Mouse (Mus musculus): ENCODE measurements at regions not wholly inside any gene's neighbourhood (a gene's known extent, or its start where the extent isn't known, plus 50 kb on each side); places are given as distances from the start of the nearest gene placed in this dataset.

GRCm38 (mm10) chr12:35742729-35743128 is 182.7 kb upstream of the Agr3 start:
- TF ChIP-seq CTCF (IDR thresholded peaks at IDR 0.05; ENCODE audit: low read depth) (no peak), EP300 (IDR thresholded peaks at IDR 0.05; ENCODE audit: low read depth) (no peak)

Measured in heart, postnatal 0 days (tissue).